Mouse (Mus musculus) CH12.LX (cell line): ENCODE measurements at regions not wholly inside any gene's neighbourhood (a gene's known extent, or its start where the extent isn't known, plus 50 kb on each side); places are given as distances from the start of the nearest gene placed in this dataset.

ENCODE experiments used
- BHLHE40 ChIP-seq: IDR thresholded peaks from 2 replicates; pipeline ENCODE4 v1.6.1; 2011; ENCODE audit warnings: mild to moderate bottlenecking, low read depth, low read length, improper control_type of control experiment
- CTCF ChIP-seq, 2 experiments: IDR thresholded peaks in 1 of 2; conservative IDR thresholded peaks in 1 of 2; 2 replicates each; pipeline ENCODE4 v1.5.1; 2011 to 2012; ENCODE audit warnings: low read depth in 2 of 2, low read length in 2 of 2, improper control_type of control experiment in 1 of 2, inconsistent platforms in 1 of 2, mild to moderate bottlenecking in 1 of 2, moderate library complexity in 1 of 2
- MAFK ChIP-seq: IDR thresholded peaks from 2 replicates; pipeline ENCODE4 v1.6.1; 2011; ENCODE audit warnings: low read length, improper control_type of control experiment; ENCODE audit not compliant: insufficient replicate concordance
- NELFE ChIP-seq: IDR thresholded peaks from 2 replicates; pipeline ENCODE4 v1.6.1; 2011; ENCODE audit warnings: low read depth, low read length, improper control_type of control experiment
- PAX5 ChIP-seq: IDR thresholded peaks from 2 replicates; pipeline ENCODE4 v1.6.1; 2012; ENCODE audit warnings: low read length, inconsistent platforms, mixed read lengths
- POLR2A ChIP-seq: IDR thresholded peaks from 2 replicates; pipeline ENCODE4 v1.6.1; 2011; ENCODE audit warnings: low read depth, mild to moderate bottlenecking, improper control_type of control experiment, low read length

GRCm38 (mm10) chr4:72329026-72329390 is 128.3 kb upstream of the Tle1 start:
- TF ChIP-seq CTCF (conservative IDR thresholded peaks at IDR 0.05 in 1 of 2, IDR thresholded peaks at IDR 0.05 in 1 of 2; ENCODE audit: low read depth in 2 of 2, low read length in 2 of 2), result no peak
- TF ChIP-seq NELFE, result no peak
- no peak for TF ChIP-seq BHLHE40
- TF ChIP-seq POLR2A, result no peak
- no peak for TF ChIP-seq MAFK
- TF ChIP-seq PAX5, result no peak
